Mouse (Mus musculus) urinary bladder, postnatal 4 days (tissue): ENCODE measurements around the gene Hist1h2bk.

Source experiments
- DNase-seq, 2 experiments: peaks; one replicate each; pipeline ENCODE4 v3.0.0; 2021 to 2022; ENCODE audit warnings: low spot score in 2 of 2

Gene Hist1h2bk

GRCm38 (mm10) chr13:22035267-22036148 lies at the start of gene Hist1h2bk, which contains the start of gene Hist1h2ah:
Hist1h2bk (plus strand) TSS chr13:22035870.
Hist1h2ah (minus strand) TSS chr13:22035568.
- DNase-seq: peak; percentile 71 to 75

GRCm38 (mm10) chr13:21992550-21992949 lies 43.1 kb upstream of the Hist1h2bk start:
- DNase-seq: no peak

- no peak for DNase-seq
These were observed 41.5 kb upstream of the Hist1h2bk start for GRCm38 (mm10) chr13:21993957-21994738.

GRCm38 (mm10) chr13:21994896-21995295 lies 40.8 kb upstream of the Hist1h2bk start:
- no peak for DNase-seq

- no peak for DNase-seq
These were observed 40.2 kb upstream of the Hist1h2bk start for GRCm38 (mm10) chr13:21995331-21995914.

GRCm38 (mm10) chr13:21996101-21996839 lies 39.4 kb upstream of the Hist1h2bk start:
- no peak for DNase-seq

GRCm38 (mm10) chr13:21996840-21997185 lies 38.9 kb upstream of the Hist1h2bk start:
- DNase-seq: no peak

GRCm38 (mm10) chr13:21997201-21997820 lies 38.4 kb upstream of the Hist1h2bk start:
- no peak for DNase-seq

GRCm38 (mm10) chr13:21997821-21998220 lies 37.8 kb upstream of the Hist1h2bk start:
- DNase-seq: no peak

- no peak for DNase-seq
These were observed 37.3 kb upstream of the Hist1h2bk start for GRCm38 (mm10) chr13:21998412-21998811.

GRCm38 (mm10) chr13:21999147-21999546 lies 36.5 kb upstream of the Hist1h2bk start:
- DNase-seq: no peak

GRCm38 (mm10) chr13:22001346-22001745 lies 34.3 kb upstream of the Hist1h2bk start:
- DNase-seq: no peak

- DNase-seq: no peak
These were observed 33.8 kb upstream of the Hist1h2bk start for GRCm38 (mm10) chr13:22001823-22002222.

- DNase-seq: no peak
These were observed 29.9 kb upstream of the Hist1h2bk start for GRCm38 (mm10) chr13:22005605-22006333.

- no peak for DNase-seq
These were observed 29.1 kb upstream of the Hist1h2bk start for GRCm38 (mm10) chr13:22006334-22007120.

- no peak for DNase-seq
These were observed 28.6 kb upstream of the Hist1h2bk start for GRCm38 (mm10) chr13:22007121-22007510.

GRCm38 (mm10) chr13:22007872-22008271 lies 27.8 kb upstream of the Hist1h2bk start:
- DNase-seq: no peak

- no peak for DNase-seq
These were observed 27.0 kb upstream of the Hist1h2bk start for GRCm38 (mm10) chr13:22008707-22009106.

- DNase-seq: no peak
These were observed 26.0 kb upstream of the Hist1h2bk start, which contains the start of gene Prss16 for GRCm38 (mm10) chr13:22009642-22010041. Prss16 (minus strand) TSS chr13:22009742.

- DNase-seq: no peak
These were observed 22.0 kb upstream of the Hist1h2bk start for GRCm38 (mm10) chr13:22013716-22014115.
